Comparison of ENCODE assay signal across 10 mouse cellular contexts in genomic region chr5:142350574-142350973, GRCm38 (mm10). TPM values are rescaled to one million over a fixed set of nuclear protein-coding genes. Genes with fewer than 3 reads are reported as not detected.
DNase-seq lines count a peak whose midpoint lies in the region; ATAC-seq and TF ChIP-seq lines count a peak whose summit lies in the region.
"Had no signal": no experiment of that assay in that cellular context is flagged by ENCODE, and none has a peak within 500 bp of the region (broad histone marks: within the 10 kb centered on the region; RNA-seq: fewer than 3 reads in every experiment).

No protein-coding gene starts in this region.

- H3K4me3 ChIP-seq in lung, adult 2 months (replicated peaks; ENCODE audit: extremely low read depth, low read depth, low read length): no peak overlapping the region
- no peak overlapping the region for H3K4me3 ChIP-seq in bone marrow macrophage, adult 2 months (ENCODE audit: insufficient read depth, low read length)
- no peak overlapping the region for H3K4me3 ChIP-seq in hindbrain, embryonic 16.5 days (ENCODE audit: low read length)
- H3K4me3 ChIP-seq: heart, embryonic 15.5 days had no signal

- 42% methylated on average over 5 of the region's 5 CpGs for WGBS in lung, adult 2 months
- WGBS in hindbrain, embryonic 16.5 days: 60% methylated on average over 5 of the region's 5 CpGs

- TF ChIP-seq CTCF in lung, adult 2 months (IDR thresholded peaks at IDR 0.05; ENCODE audit: insufficient read depth, low read length): no peak
- peak; percentile 35; the same call in 1 of the 2 replicates for TF ChIP-seq CTCF in bone marrow macrophage, adult 2 months (IDR thresholded peaks at IDR 0.05; ENCODE audit: low read depth, low read length)

- no peak overlapping the region for H3K4me2 ChIP-seq in hindbrain, embryonic 16.5 days (ENCODE audit: low read length)
- H3K4me2 ChIP-seq: heart, embryonic 15.5 days had no signal

- no peak for ATAC-seq in hindbrain, embryonic 16.5 days

- H3K9ac ChIP-seq in hindbrain, embryonic 16.5 days (ENCODE audit: low read depth, low read length): no peak overlapping the region
- H3K9ac ChIP-seq: heart, embryonic 15.5 days had no signal

- no peaks in the 10 kb centered on the region for H3K36me3 ChIP-seq in splenic B cell, adult 2 months (ENCODE audit: control insufficient read depth, insufficient read depth, low read length, poor library complexity, severe bottlenecking)
- H3K36me3 ChIP-seq in hindbrain, embryonic 16.5 days (ENCODE audit: control insufficient read depth, insufficient read depth, low read length): no peaks in the 10 kb centered on the region
- H3K36me3 ChIP-seq: heart, embryonic 15.5 days had no signal

- no peak overlapping the region for H3K27ac ChIP-seq in bone marrow macrophage, adult 2 months (ENCODE audit: insufficient read depth, low read depth, low read length)
- no peak overlapping the region for H3K27ac ChIP-seq in hindbrain, embryonic 16.5 days (ENCODE audit: low read depth, low read length)
- H3K27ac ChIP-seq: heart, embryonic 15.5 days had no signal

- no peaks in the 10 kb centered on the region for H3K4me1 ChIP-seq in lung, adult 2 months (ENCODE audit: control insufficient read depth, insufficient read depth, low read length)
- H3K4me1 ChIP-seq in bone marrow macrophage, adult 2 months (ENCODE audit: control insufficient read depth, insufficient read depth, low read length): no peaks in the 10 kb centered on the region
- no peaks in the 10 kb centered on the region for H3K4me1 ChIP-seq in hindbrain, embryonic 16.5 days (ENCODE audit: control insufficient read depth, insufficient read depth, low read depth, low read length)
- H3K4me1 ChIP-seq: heart, embryonic 15.5 days had no signal

- peak; percentile 29 for DNase-seq in embryo, embryonic 10 days (ENCODE audit: low spot score)
- DNase-seq in embryo, embryonic 11 days: no peak
- peak; percentile 26 for DNase-seq in lung, postnatal 14 days
- no peak for DNase-seq in lung, adult 2 months
- peak; percentile 39 for DNase-seq in splenic B cell, adult 2 months (ENCODE audit: low read depth, low spot score)
- DNase-seq in ovary, postnatal 14 days (ENCODE audit: low spot score): no peak
- DNase-seq: kidney, adult 2 months had no signal

- H3K9me3 ChIP-seq in hindbrain, embryonic 16.5 days (ENCODE audit: control insufficient read depth, low read length): peaks cover 3% of the 10 kb centered on the region; the same call in 1 of the 2 replicates
- H3K9me3 ChIP-seq: heart, embryonic 15.5 days had no signal

- TF ChIP-seq POLR2A in lung, adult 2 months (IDR thresholded peaks at IDR 0.05; ENCODE audit: borderline replicate concordance, extremely low read depth, low read depth, low read length): no peak
- TF ChIP-seq POLR2A in bone marrow macrophage, adult 2 months (IDR thresholded peaks at IDR 0.05; ENCODE audit: borderline replicate concordance, low read depth, low read length): no peak

- no peaks in the 10 kb centered on the region for H3K27me3 ChIP-seq in splenic B cell, adult 2 months (ENCODE audit: control insufficient read depth, insufficient read depth, low read length, poor library complexity, severe bottlenecking)
- H3K27me3 ChIP-seq in hindbrain, embryonic 16.5 days (replicated peaks; ENCODE audit: control insufficient read depth, insufficient read depth, low read length): no peaks in the 10 kb centered on the region
- H3K27me3 ChIP-seq: heart, embryonic 15.5 days had no signal

RNA-seq across cellular contexts. Expression of gene Foxk1, which starts 50.7 kb away (rescaled TPM):
- 23.5 and 26.1 TPM in 2 replicates for polyA plus RNA-seq in lung, adult 2 months (2012; rRNA removed)
- 16.2 and 18.2 TPM in 2 replicates for polyA plus RNA-seq in bone marrow macrophage, adult 2 months (2012; ENCODE audit: insufficient read depth, insufficient read length, missing spikeins)
- polyA plus RNA-seq in hindbrain, embryonic 16.5 days (2015; fragmentation: Nextera tagmentation; extraction: Ambion mirVana): 3.1 and 5.1 TPM in 2 replicates

Comparison
In these comparisons a context has a peak if more than half of its experiments do, and no peak if none do; other contexts are left out.
1. DNase-seq: peak in embryo, embryonic 10 days (single experiment), lung, postnatal 14 days (single experiment) and splenic B cell, adult 2 months (single experiment); none in embryo, embryonic 11 days (single experiment), lung, adult 2 months (single experiment) and ovary, postnatal 14 days (single experiment).